Mouse (Mus musculus) midbrain, embryonic 16.5 days (tissue): ENCODE measurements around the gene Olah. TPM values are rescaled to one million over a fixed set of nuclear protein-coding genes. Genes with fewer than 3 reads are reported as not detected.

Experiments
- ATAC-seq: fragments of 200-750 bp; cut with Nextera tagmentation; 2 replicates; pipeline ENCODE4 v1.8.0; 2017; ENCODE audit warnings: moderate TSS enrichment
- H3K27ac ChIP-seq: fragments of 300-500 bp; sonication (generic); 2 replicates; pipeline ENCODE4 v1.5.1; 2014; ENCODE audit warnings: mild to moderate bottlenecking, low read length, mixed read lengths
- H3K27me3 ChIP-seq: fragments of 300-500 bp; sonication (generic); 2 replicates; pipeline ENCODE4 v1.6.1; 2014; ENCODE audit warnings: low read depth, low read length, mixed read lengths; ENCODE audit not compliant: control insufficient read depth, insufficient read depth
- H3K36me3 ChIP-seq: fragments of 300-500 bp; sonication (generic); 2 replicates; pipeline ENCODE4 v1.6.1; 2014; ENCODE audit warnings: mild to moderate bottlenecking, low read length, moderate library complexity, mixed read lengths; ENCODE audit not compliant: control insufficient read depth, insufficient read depth
- H3K4me1 ChIP-seq: fragments of 300-500 bp; sonication (generic); 2 replicates; pipeline ENCODE4 v1.6.1; 2014; ENCODE audit warnings: mild to moderate bottlenecking, low read length, mixed read lengths; ENCODE audit not compliant: control insufficient read depth, insufficient read depth
- H3K4me2 ChIP-seq: fragments of 300-500 bp; sonication (generic); 2 replicates; pipeline ENCODE4 v1.6.1; 2014; ENCODE audit warnings: mild to moderate bottlenecking, low read length, mixed read lengths
- H3K4me3 ChIP-seq: fragments of 300-500 bp; sonication (generic); 2 replicates; pipeline ENCODE4 v1.5.1; 2014; ENCODE audit warnings: low read depth, mild to moderate bottlenecking, low read length, moderate library complexity, mixed read lengths
- H3K9ac ChIP-seq: fragments of 300-500 bp; sonication (generic); 2 replicates; pipeline ENCODE4 v1.6.1; 2014; ENCODE audit warnings: low read depth, low read length, mixed read lengths
- H3K9me3 ChIP-seq: fragments of 300-500 bp; sonication (generic); replicated peaks from 2 replicates; pipeline ENCODE4 v1.6.1; 2014; ENCODE audit warnings: mild to moderate bottlenecking, low read length, mixed read lengths; ENCODE audit not compliant: control insufficient read depth, poor library complexity, severe bottlenecking
- WGBS: fragments of 180-500 bp; shearing (Covaris S2); extraction: QIAGEN DNeasy Blood & Tissue Kit; methylation state at CpG from one replicate; pipeline ENCODE4 v1.1.7; 2014; 5-methylcytosine and 5-hydroxymethylcytosine counted together
- polyA plus RNA-seq: library from polyadenylated mRNA; unstranded; fragments of >200 nt; fragmentation: Nextera tagmentation; extraction: Ambion mirVana; gene quantifications from 2 replicates; pipeline ENCODE4 v1.2.1, GENCODE M21; 2015

Gene Olah
- polyA plus RNA-seq, 1 experiment from 2014 or later: 0.13 TPM

DNA sequence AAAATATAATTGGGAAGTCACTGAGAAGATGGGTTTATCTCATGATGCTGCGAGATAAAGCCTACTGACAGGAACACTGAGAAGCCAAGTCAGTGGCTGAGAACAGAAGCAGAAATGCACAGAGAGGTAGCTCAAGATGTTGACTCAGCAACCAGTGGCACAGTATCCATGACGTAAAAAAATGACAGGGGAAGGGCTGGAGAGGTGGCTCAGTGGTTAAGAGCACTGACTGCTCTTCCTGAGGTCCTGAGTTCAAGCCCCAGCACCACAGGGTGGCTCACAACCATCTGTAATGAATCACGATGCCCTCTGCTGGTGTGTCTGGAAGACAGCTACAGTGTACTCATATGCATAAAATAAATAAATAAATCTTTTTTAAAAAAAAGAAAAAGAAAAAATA, 35.9 kb downstream of the Olah start:
- Histone ChIP-seq H3K4me1 (no peaks in the 10 kb centered on the region), H3K36me3 (no peaks in the 10 kb centered on the region), H3K9me3 (no peaks in the 10 kb centered on the region), H3K9ac (no peak overlapping the region), H3K27ac (no peak overlapping the region), H3K4me2 (no peak overlapping the region), H3K4me3 (no peak overlapping the region), H3K27me3 (no peaks in the 10 kb centered on the region)
- 85% methylated on average over 3 of the region's 3 CpGs for WGBS
- ATAC-seq: no peak

DNA sequence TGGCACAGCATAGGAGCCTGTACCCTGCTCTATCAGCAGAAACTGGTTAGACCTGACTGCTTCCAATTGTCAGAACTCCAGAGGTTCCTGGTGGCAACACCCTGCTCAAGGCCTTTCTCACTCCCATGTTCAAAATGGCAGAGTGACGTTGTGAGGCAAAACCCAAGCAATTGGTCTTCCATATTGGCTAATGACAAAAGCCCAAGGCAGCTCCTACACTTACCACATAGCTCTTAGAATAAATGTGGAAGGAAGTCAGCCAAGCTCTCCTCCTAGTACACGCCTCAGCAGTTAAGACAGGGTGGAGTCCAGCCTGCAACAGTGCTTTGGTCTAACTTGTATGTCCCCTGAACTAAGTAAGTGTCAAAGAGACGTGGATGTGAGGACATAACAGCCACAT, 39.1 kb downstream of the Olah start:
- no peaks in the 10 kb centered on the region for H3K9me3 ChIP-seq
- no peak overlapping the region for H3K27ac ChIP-seq
- H3K9ac ChIP-seq: no peak overlapping the region
- H3K4me2 ChIP-seq: no peak overlapping the region
- no peak for ATAC-seq
- no peak overlapping the region for H3K4me3 ChIP-seq
- H3K4me1 ChIP-seq: no peaks in the 10 kb centered on the region
- H3K27me3 ChIP-seq: no peaks in the 10 kb centered on the region
- WGBS: 76% methylated on average over 3 of the region's 3 CpGs
- no peaks in the 10 kb centered on the region for H3K36me3 ChIP-seq

- Histone ChIP-seq H3K27ac (no peak overlapping the region), H3K9me3 (no peaks in the 10 kb centered on the region), H3K4me1 (no peaks in the 10 kb centered on the region), H3K9ac (no peak overlapping the region), H3K4me3 (no peak overlapping the region), H3K36me3 (no peaks in the 10 kb centered on the region), H3K4me2 (no peak overlapping the region), H3K27me3 (no peaks in the 10 kb centered on the region)
- ATAC-seq: no peak
- 75% methylated on average over 3 of the region's 3 CpGs for WGBS
These were observed 40.7 kb downstream of the Olah start for GRCm38 (mm10) chr2:3356311-3356710.

DNA sequence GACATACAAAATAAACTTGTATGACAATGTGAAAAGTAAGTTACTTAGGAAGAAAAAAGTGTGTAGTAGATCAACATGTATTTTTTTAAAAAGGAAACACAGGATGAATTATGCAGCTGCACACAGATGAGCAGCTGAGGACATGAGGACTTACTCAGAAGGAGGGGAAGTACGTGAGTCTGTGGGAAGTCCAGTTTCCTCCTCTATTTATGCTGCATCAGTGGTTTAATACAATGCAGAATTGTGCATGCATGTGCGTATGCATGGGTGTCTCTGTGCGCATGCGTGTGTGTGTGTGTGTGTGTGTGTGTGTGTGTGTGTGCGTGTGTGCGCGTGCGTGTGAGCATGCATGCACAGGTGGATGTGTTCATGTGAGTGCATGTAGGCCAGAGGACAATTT, 41.2 kb downstream of the Olah start:
- no peaks in the 10 kb centered on the region for H3K36me3 ChIP-seq
- 92% methylated on average over 8 of the region's 8 CpGs for WGBS
- no peak overlapping the region for H3K4me3 ChIP-seq
- H3K9me3 ChIP-seq: no peaks in the 10 kb centered on the region
- no peak for ATAC-seq
- H3K4me1 ChIP-seq: no peaks in the 10 kb centered on the region
- H3K27ac ChIP-seq: no peak overlapping the region
- no peak overlapping the region for H3K4me2 ChIP-seq
- no peak overlapping the region for H3K9ac ChIP-seq
- H3K27me3 ChIP-seq: no peaks in the 10 kb centered on the region

- Histone ChIP-seq H3K36me3 (no peaks in the 10 kb centered on the region), H3K27ac (no peak overlapping the region), H3K9me3 (no peaks in the 10 kb centered on the region), H3K27me3 (no peaks in the 10 kb centered on the region), H3K9ac (no peak overlapping the region), H3K4me1 (no peaks in the 10 kb centered on the region), H3K4me2 (no peak overlapping the region), H3K4me3 (no peak overlapping the region)
- no peak for ATAC-seq
These were observed 43.9 kb downstream of the Olah start for GRCm38 (mm10) chr2:3353160-3353559.

- Histone ChIP-seq H3K27me3 (no peaks in the 10 kb centered on the region), H3K4me1 (no peaks in the 10 kb centered on the region), H3K36me3 (no peaks in the 10 kb centered on the region), H3K9ac (no peak overlapping the region), H3K4me2 (no peak overlapping the region), H3K9me3 (no peaks in the 10 kb centered on the region), H3K27ac (no peak overlapping the region), H3K4me3 (no peak overlapping the region)
- WGBS: 27% methylated on average over 3 of the region's 3 CpGs
- ATAC-seq: no peak
These were observed 48.1 kb downstream of the Olah start for GRCm38 (mm10) chr2:3348919-3349318.

GRCm38 (mm10) chr2:3348422-3348821, 48.6 kb downstream of the Olah start:
- H3K36me3 ChIP-seq: no peaks in the 10 kb centered on the region
- no peaks in the 10 kb centered on the region for H3K4me1 ChIP-seq
- no peak overlapping the region for H3K9ac ChIP-seq
- H3K27ac ChIP-seq: no peak overlapping the region
- 82% methylated on average over 4 of the region's 4 CpGs for WGBS
- no peak overlapping the region for H3K4me3 ChIP-seq
- H3K9me3 ChIP-seq: no peaks in the 10 kb centered on the region
- H3K27me3 ChIP-seq: no peaks in the 10 kb centered on the region
- ATAC-seq: no peak
- no peak overlapping the region for H3K4me2 ChIP-seq

DNA sequence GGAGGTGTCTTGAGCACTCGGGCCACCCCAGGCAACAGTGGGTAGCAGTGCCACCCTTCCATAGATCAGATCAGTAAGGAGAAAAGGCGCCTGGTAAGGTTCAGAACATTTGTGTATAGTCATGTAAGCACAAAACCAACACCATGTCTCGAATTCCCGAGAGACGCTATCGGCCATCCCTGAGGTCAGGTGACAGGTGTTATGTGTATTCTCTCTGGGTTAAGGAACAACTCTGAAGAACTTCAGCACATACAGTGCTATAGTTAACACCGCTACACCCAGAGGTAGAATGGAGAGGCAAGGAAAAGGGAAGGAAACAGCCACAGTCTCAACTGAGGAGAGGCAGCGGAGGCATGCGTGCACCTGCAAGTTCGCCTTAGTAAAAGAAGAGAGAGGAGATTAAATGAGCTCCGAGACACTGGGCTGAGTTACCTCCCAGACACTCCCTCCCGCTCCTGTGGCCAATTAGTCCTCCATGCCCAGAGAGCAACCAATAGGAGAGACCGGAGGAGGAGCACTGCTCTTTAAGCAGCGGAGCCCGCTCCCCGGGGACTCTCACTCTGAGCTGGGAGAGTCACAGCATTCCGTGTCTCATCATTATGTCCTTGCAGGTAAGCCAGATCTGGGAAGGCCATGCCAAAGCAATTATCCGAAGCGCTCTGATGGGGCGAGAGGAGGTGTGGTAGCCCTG, 61.3 kb downstream of the Olah start, which contains the start of gene Acbd7:
Acbd7 (plus strand) TSS at position 558 of the 691 bp plus-strand sequence.
- peak within 1 kb of the TSS; percentile 38 for H3K4me3 ChIP-seq
- H3K4me1 ChIP-seq: peaks cover 20% of the 10 kb centered on the region
- no peaks in the 10 kb centered on the region for H3K36me3 ChIP-seq
- WGBS: 2% methylated on average over 20 of the region's 20 CpGs
- peak within 1 kb of the TSS; percentile 43 for H3K9ac ChIP-seq
- no peaks in the 10 kb centered on the region; the same call in 1 of the 2 replicates for H3K27me3 ChIP-seq
- no peak within 1 kb of the TSS for H3K27ac ChIP-seq
- ATAC-seq: no peak
- H3K9me3 ChIP-seq: no peaks in the 10 kb centered on the region
- H3K4me2 ChIP-seq: peak within 1 kb of the TSS; percentile 80

- Histone ChIP-seq H3K36me3 (peaks cover 6% of the 10 kb centered on the region), H3K9me3 (no peaks in the 10 kb centered on the region), H3K4me3 (no peak overlapping the region), H3K9ac (no peak overlapping the region), H3K27ac (no peak overlapping the region), H3K4me2 (no peak overlapping the region), H3K27me3 (no peaks in the 10 kb centered on the region; the same call in 1 of the 2 replicates), H3K4me1 (peaks cover 20% of the 10 kb centered on the region)
- WGBS: 94% methylated on average over 12 of the region's 12 CpGs
- ATAC-seq: no peak
These were observed 63.2 kb downstream of the Olah start for GRCm38 (mm10) chr2:3333761-3334160.
